Mouse (Mus musculus) erythroblast, embryonic 14.5 days (primary cell): ENCODE results near the gene Pi4ka. TPM values are rescaled to one million over a fixed set of nuclear protein-coding genes. Genes with fewer than 3 reads are reported as not detected.

Experiments
- H3K27me3 ChIP-seq: 2 replicates; pipeline ENCODE4 v1.6.1; 2012; ENCODE audit warnings: inconsistent platforms; ENCODE audit not compliant: control insufficient read depth
- H3K36me3 ChIP-seq: 2 replicates; pipeline ENCODE4 v1.6.1; 2012; ENCODE audit warnings: mild to moderate bottlenecking, inconsistent platforms; ENCODE audit not compliant: control insufficient read depth
- H3K4me1 ChIP-seq: 2 replicates; pipeline ENCODE4 v1.6.1; 2012; ENCODE audit warnings: inconsistent platforms; ENCODE audit not compliant: control insufficient read depth
- H3K4me3 ChIP-seq: replicated peaks from 2 replicates; pipeline ENCODE3; 2012; ENCODE audit warnings: moderate library complexity, mild to moderate bottlenecking, inconsistent platforms
- H3K9me3 ChIP-seq: 2 replicates; pipeline ENCODE4 v1.6.1; 2012; ENCODE audit warnings: low read length, inconsistent platforms, mixed read lengths; ENCODE audit not compliant: control insufficient read depth
- GATA1 ChIP-seq: IDR thresholded peaks from 2 replicates; pipeline ENCODE4 v1.6.1; 2012; ENCODE audit warnings: low read length, inconsistent platforms, mixed read lengths
- TAL1 ChIP-seq: IDR thresholded peaks from 3 replicates; pipeline ENCODE4 v1.6.1; 2012; ENCODE audit warnings: low read length, inconsistent platforms, mixed read lengths
- polyA plus RNA-seq: library from polyadenylated mRNA; stranded (reverse); fragments of >175 nt; gene quantifications from 2 replicates; pipeline ENCODE4 v1.2.3, GENCODE M21; 2012

Pi4ka gene
- polyA plus RNA-seq, 1 experiment, result 0.79 TPM

- TF ChIP-seq GATA1 (no peak), TAL1 (no peak)
- H3K9me3 ChIP-seq, result peaks cover 5% of the 10 kb centered on the region
- no peaks in the 10 kb centered on the region for H3K36me3 ChIP-seq
- peaks cover 33% of the 10 kb centered on the region for H3K4me1 ChIP-seq
- no peaks in the 10 kb centered on the region; the same call in 1 of the 2 replicates for H3K27me3 ChIP-seq
- no peak overlapping the region for H3K4me3 ChIP-seq
Measured at GRCm38 (mm10) chr16:17267937-17268336, 138.2 kb downstream of the Pi4ka start.

GRCm38 (mm10) chr16:17266113-17266512 is 140.0 kb downstream of the Pi4ka start:
- H3K36me3 ChIP-seq, result peaks cover 7% of the 10 kb centered on the region
- H3K4me1 ChIP-seq, result peaks cover 33% of the 10 kb centered on the region
- TF ChIP-seq TAL1 (no peak), GATA1 (no peak)

DNA sequence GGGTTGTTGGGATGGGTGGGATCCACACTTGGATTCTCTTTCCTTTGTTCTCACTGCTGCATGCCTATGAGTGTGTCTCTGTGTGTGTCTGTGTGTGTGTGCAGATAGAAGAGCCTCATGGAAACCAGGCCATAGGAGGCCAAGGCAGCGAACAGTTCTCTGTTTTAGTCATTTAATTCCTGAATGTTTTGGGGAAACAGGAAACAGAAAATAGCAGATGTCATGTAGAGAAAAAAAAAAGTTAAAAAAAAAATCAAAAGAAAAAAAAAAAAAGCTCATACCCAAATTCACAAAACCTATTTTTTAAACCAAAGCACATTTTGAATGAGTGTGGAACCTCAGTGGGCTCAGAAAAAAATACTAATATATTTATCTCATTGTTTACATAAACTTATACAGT is 144.8 kb downstream of the Pi4ka start:
- Histone ChIP-seq H3K36me3 (peaks cover 46% of the 10 kb centered on the region), H3K27me3 (no peaks in the 10 kb centered on the region), H3K4me3 (no peak overlapping the region), H3K9me3 (no peaks in the 10 kb centered on the region), H3K4me1 (peaks cover 12% of the 10 kb centered on the region)
- TF ChIP-seq GATA1 (no peak), TAL1 (no peak)

More at GRCm38 (mm10) chr16:17266113-17266512, 140.0 kb downstream of the Pi4ka start:
- H3K27me3 ChIP-seq, result no peaks in the 10 kb centered on the region
- peaks cover 5% of the 10 kb centered on the region for H3K9me3 ChIP-seq
- H3K4me3 ChIP-seq, result no peak overlapping the region

DNA sequence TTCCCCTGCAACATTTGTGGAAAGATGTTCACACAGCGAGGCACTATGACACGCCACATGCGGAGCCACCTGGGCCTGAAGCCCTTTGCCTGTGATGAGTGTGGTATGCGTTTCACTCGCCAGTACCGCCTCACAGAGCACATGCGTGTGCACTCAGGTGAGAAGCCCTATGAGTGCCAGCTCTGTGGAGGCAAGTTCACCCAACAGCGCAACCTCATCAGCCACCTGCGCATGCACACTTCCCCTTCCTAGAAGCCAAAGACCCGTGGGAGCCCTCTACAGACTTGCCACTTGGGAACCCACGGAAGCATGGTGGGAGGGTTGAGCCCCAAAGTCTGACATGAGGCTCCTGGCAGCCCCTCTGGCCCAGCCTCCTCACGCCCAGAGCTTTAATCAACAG is 147.2 kb downstream of the Pi4ka start:
- TF ChIP-seq TAL1 (no peak), GATA1 (no peak)
- Histone ChIP-seq H3K36me3 (peaks cover 61% of the 10 kb centered on the region), H3K4me3 (no peak overlapping the region), H3K9me3 (no peaks in the 10 kb centered on the region), H3K27me3 (no peaks in the 10 kb centered on the region), H3K4me1 (peaks cover 23% of the 10 kb centered on the region)

GRCm38 (mm10) chr16:17257359-17257821 is 148.7 kb downstream of the Pi4ka start:
- H3K27me3 ChIP-seq, result no peaks in the 10 kb centered on the region
- peaks cover 39% of the 10 kb centered on the region for H3K4me1 ChIP-seq
- no peaks in the 10 kb centered on the region for H3K9me3 ChIP-seq
- TF ChIP-seq TAL1, result no peak
- no peak for TF ChIP-seq GATA1
- H3K36me3 ChIP-seq, result peaks cover 61% of the 10 kb centered on the region
- H3K4me3 ChIP-seq, result no peak overlapping the region

DNA sequence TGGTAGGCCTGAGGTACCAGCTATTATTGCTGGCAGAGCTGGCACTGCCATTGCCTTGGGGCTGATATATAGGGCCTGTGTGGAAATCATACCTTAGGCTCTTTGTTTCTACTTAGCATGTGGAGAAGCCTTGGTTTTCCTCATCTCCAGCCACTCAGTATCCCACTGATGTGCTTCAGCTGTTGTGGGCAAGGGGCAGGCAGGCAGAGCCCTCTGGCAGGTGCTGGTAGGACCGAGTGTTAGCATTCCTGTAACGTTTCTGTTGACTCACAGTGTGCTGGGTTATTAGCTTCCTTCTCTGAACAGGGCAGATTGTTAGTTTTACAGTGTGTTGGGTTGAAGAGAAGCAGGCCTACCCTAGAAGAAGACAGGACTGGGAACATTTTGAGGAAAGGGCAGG is 150.8 kb downstream of the Pi4ka start:
- no peaks in the 10 kb centered on the region for H3K9me3 ChIP-seq
- no peak overlapping the region for H3K4me3 ChIP-seq
- TF ChIP-seq TAL1 (no peak), GATA1 (no peak)
- no peaks in the 10 kb centered on the region for H3K27me3 ChIP-seq
- peaks cover 54% of the 10 kb centered on the region for H3K4me1 ChIP-seq
- peaks cover 46% of the 10 kb centered on the region for H3K36me3 ChIP-seq

- peaks cover 38% of the 10 kb centered on the region for H3K36me3 ChIP-seq
- no peaks in the 10 kb centered on the region for H3K9me3 ChIP-seq
- peaks cover 65% of the 10 kb centered on the region for H3K4me1 ChIP-seq
- H3K4me3 ChIP-seq, result no peak overlapping the region
- no peak for TF ChIP-seq TAL1
- no peaks in the 10 kb centered on the region for H3K27me3 ChIP-seq
Measured at GRCm38 (mm10) chr16:17254005-17254597, 152.0 kb downstream of the Pi4ka start.

- H3K36me3 ChIP-seq, result peaks cover 25% of the 10 kb centered on the region
- peak overlapping the region; percentile 14 for H3K4me3 ChIP-seq
- TF ChIP-seq TAL1 (no peak), GATA1 (no peak)
- no peaks in the 10 kb centered on the region for H3K27me3 ChIP-seq
- peaks cover 78% of the 10 kb centered on the region for H3K4me1 ChIP-seq
- no peaks in the 10 kb centered on the region for H3K9me3 ChIP-seq
Measured at GRCm38 (mm10) chr16:17252841-17253240, 153.3 kb downstream of the Pi4ka start.

DNA sequence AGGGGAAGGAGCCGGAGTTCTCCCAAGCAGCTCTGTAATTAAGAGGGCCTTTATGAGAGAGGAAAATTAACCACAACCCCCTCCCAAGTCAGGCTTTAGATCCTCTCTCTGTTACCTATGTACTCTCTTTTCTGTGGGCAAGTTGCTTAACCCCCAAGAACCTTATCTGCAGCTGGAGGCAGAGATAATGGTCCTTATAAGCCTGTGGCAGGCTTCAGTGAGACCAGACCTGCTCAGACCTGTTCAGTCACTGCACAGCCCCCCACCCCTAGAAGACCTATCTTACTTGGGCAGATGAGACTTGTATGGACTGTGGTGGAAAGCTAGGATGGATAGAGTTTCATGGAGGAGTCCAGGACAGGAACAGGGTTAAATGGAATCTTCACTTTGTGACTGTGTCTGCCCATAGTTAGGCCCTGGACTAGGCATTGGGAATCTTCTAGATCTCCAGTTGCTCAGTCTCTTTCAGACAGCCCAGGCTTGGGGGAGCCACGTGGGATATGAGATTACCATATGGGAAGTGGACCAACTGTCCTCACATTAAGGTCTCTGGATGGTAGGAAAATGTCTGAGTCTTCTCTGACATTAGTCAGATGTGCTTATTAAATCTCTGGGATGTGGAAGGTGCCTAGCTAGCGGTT is 153.9 kb downstream of the Pi4ka start:
- TF ChIP-seq GATA1 (peak; percentile 69), TAL1 (peak; percentile 24; the same call in 1 of the 3 replicates)
- H3K36me3 ChIP-seq, result peaks cover 19% of the 10 kb centered on the region
- H3K4me3 ChIP-seq, result peak overlapping the region; percentile 14
- no peaks in the 10 kb centered on the region for H3K27me3 ChIP-seq
- no peaks in the 10 kb centered on the region for H3K9me3 ChIP-seq
- peaks cover 72% of the 10 kb centered on the region for H3K4me1 ChIP-seq

- H3K27me3 ChIP-seq, result no peaks in the 10 kb centered on the region
- TF ChIP-seq GATA1, result no peak
- TF ChIP-seq TAL1, result no peak
- H3K4me3 ChIP-seq, result no peak overlapping the region
- peaks cover 15% of the 10 kb centered on the region for H3K36me3 ChIP-seq
- H3K4me1 ChIP-seq, result peaks cover 69% of the 10 kb centered on the region
- no peaks in the 10 kb centered on the region for H3K9me3 ChIP-seq
Measured at GRCm38 (mm10) chr16:17251539-17251938, 154.6 kb downstream of the Pi4ka start.
